Mouse (Mus musculus): Measurements from ENCODE around the gene Mthfd1l. TPM values are rescaled to one million over a fixed set of nuclear protein-coding genes. Genes with fewer than 3 reads are reported as not detected.

Gene Mthfd1l
- polyA plus RNA-seq, 1 experiment from 2014 or later = 18.4 TPM

DNA sequence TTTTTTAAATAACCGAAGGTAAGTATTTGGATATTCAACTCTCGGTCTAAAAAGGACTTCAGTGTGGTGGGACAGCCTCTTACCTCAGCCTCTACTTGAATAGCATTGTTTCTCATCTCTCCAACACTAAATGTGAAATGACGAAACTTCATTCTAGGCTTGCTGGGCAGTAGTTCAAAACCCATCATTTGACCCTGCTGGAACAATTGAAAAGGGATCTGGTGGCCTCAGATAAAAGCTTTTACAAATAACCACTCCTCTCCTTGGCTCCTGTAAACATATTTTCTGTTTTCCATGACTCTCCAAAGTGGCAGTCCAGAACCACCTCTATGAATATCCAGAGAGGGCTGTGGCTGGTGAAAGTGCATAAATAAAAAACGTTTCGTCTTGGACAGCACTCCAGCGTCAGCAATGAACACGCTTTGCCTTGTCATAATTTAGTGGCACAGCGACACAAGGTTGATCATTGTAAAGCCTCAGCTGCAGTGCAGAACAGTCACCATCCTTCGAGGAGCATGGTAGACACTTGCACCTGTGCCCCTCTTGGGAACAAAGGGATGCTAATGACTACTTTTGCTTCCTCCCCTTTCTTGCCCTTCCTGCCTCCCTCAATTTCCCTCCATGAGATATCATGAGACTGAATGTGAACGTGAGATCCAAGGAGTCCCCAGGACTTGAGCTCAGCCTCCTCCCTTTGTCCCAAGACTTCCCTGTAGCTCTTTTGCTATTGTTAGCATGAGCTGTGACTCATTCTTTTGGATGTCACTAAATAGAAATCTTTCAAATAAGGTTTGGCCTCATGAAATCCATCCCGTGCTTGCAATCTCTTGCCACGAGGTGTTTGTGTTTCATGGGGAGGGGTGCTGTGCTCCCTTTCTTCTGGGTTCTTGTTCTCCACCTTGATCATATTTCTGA lies 179.2 kb downstream of the Mthfd1l start:
- no peak for DNase-seq (ENCODE audit: low spot score)

DNA sequence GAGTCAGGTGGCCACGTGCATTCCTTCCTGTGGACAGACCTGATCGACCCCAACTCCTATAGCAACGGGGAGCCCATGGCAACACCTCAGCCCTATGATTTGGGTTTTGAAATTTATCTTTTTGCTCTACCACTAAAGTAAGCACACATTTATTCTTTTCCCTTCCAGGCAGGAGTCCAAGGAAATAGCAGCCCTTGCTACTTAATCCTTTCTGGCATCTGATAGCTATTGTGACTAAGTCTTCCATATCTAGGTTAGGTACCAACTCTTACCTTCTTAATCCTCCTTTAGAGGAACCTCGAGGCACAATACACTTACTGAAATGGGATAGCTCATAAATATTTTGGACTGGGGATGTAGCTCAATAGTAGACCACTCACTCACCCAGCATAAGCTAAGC lies 180.1 kb downstream of the Mthfd1l start:
- no peak for DNase-seq (ENCODE audit: low spot score)

DNA sequence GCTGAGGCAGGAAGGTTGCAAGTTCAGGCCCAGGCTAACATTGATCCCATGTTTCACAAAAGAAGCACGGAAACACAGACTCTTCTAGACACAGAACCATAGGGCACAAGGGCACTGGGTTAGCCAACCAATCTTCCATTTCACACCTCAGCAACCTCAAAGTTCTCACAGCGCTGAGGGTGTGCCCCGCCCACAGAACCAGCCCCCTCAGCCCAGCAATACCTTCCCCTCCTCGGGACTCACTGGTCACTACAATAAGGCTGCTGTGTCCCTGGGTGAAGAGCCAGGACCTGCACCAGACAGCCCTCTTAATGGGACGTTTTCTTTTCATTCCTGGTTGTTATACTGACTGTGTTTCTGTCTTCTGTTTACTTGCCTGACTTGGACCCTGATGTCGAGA lies 181.1 kb downstream of the Mthfd1l start:
- DNase-seq (ENCODE audit: low spot score) = no peak

DNA sequence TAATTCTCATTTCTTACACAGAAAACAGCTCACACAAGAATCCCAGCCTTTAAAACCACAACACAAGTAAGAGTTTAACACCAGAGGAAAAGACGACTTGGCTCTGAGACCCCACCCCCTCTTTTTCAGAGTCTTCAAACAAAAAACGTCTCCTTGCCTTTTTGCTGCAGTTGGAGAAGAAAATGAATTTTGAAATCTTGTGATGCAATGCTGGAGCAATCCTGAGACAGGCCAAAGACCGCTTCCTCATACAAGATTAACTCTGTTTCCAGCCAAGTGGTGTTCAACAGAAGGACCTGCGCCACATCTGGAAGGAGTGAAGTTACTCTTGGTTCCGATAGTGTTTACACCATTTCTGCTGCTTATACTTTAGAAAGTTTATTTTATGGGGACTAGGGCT lies 182.6 kb downstream of the Mthfd1l start:
- DNase-seq (ENCODE audit: low spot score) = peak; percentile 3

DNA sequence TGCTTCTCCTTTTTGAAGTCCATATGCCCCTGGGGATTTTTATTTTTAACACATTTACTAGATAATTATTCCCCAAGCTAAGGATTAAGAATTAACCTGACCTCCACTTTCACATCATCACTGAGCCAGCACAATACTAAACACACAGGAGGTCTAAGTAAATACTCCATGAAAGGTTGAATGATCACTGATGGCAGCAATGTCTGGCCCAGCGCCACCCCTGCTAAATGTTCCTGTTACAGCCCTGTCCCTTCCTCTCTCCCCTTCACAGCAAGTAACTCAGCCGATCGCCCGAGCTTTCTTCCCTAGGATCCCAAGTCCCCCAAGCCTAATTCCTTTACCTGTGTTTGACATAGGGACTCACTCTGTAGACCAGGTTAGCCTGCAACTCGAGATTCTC lies 185.6 kb downstream of the Mthfd1l start:
- no peak for DNase-seq (ENCODE audit: low spot score)

DNA sequence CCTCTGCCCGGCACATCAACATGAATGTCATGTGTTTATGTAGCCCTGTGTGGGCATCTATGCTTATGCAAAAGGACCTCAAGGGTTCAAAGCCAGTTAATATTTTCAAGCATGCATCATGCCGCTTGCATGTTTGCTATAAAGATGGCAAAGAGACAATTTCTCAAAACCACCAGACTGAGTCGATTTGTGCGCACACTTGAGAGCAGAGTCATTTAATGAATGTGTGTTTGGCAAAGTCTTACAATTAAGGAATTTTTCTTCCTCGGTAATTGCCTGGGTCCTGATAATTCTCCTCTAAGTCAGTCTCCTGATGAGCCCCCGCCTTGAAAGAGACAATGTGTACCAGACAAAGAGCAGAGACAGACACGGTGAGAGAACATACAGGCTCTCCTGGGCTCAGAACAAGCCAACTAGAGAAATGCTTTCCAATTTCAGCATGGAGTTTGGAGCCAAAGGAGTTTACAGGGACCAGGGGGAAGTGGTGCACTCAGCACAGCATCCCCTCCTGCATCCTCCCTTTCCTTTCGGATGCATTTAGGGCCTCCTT lies 186.7 kb downstream of the Mthfd1l start:
- no peak for DNase-seq (ENCODE audit: low spot score)

DNA sequence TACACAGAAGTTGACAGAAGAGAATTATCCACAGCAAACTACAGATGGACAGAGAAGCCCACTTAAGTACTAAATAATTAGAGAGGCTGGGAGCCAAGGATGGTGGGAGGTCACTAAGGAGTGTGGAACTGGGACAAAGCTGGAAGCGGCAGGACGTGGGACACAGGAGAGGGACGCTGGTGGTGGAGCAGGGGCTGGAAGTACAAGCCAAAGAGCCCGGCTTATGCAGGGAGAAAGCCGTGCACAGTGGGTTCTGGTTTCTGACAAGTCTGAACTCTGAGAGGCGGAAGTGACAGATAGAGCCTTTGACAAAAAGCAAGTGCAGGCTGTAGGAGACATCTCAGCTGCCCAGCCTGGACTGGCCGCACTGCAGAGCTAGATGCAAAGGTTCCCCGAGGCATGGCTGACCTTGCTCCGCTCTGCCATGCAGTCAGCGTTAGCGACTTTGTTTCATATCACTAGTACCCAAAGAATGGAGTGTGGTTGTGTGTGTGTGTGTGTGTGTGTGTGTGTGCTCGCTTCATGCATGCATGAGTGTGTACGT lies 187.4 kb downstream of the Mthfd1l start:
- DNase-seq (ENCODE audit: low spot score) = no peak

DNA sequence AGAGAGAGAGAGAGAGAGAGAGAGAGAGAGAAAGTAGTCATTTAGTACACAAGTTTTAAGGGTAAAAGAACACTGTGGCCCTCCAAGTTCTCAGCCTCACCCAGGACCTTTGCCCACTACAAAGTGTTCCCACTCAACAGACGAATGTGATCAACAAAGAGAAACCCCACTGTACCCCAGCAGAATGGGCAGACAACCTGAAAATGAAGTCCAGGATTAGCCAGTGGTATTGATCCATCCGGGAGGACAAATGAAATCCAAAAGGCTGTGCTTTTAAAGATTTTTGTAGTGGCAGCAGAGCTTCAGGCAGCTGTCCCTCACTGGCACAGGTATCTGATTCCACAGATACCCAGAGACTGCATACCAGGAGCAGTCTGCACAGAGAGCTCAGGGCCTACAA lies 189.1 kb downstream of the Mthfd1l start:
- DNase-seq (ENCODE audit: low spot score) = no peak

DNA sequence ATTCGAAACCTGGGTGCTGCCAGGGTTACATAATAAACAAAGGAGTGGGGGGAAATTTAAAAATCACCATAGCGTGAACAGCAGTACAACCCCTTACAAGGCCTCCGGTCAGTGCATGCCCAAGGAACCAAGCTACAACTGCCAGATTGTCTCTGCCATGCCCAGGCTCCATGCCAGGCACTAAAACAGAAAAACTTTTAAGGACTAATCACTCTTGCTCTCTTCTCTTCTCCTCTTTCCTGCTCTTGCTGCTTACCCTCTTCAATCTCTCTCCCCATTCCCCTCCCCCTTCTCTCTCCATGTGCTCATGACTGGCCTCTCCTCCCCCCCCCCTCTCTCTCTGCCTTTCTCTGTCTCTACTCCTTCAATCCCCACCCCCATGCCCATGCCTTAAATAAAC lies 190.1 kb downstream of the Mthfd1l start:
- no peak for DNase-seq (ENCODE audit: low spot score)

DNA sequence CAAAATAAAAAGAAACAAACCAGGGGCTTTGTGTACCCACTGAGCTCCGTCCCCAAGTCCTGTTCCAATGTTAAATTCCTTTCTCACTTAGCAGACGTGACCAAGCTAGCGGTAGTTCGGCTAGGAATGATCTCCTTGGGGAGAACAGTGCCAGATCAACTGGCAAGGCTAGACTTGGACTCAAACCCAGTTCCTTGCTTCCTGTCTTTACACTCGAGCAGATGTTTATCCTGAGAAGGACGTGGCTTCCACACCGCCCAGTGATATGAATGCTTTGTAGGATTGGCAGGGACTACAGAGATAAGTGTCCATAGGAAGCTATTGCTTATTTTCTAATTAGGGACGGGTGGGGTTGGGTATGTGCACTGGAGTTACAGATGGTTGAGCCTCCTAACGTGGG lies 191.8 kb downstream of the Mthfd1l start:
- no peak for DNase-seq (ENCODE audit: low spot score)

DNA sequence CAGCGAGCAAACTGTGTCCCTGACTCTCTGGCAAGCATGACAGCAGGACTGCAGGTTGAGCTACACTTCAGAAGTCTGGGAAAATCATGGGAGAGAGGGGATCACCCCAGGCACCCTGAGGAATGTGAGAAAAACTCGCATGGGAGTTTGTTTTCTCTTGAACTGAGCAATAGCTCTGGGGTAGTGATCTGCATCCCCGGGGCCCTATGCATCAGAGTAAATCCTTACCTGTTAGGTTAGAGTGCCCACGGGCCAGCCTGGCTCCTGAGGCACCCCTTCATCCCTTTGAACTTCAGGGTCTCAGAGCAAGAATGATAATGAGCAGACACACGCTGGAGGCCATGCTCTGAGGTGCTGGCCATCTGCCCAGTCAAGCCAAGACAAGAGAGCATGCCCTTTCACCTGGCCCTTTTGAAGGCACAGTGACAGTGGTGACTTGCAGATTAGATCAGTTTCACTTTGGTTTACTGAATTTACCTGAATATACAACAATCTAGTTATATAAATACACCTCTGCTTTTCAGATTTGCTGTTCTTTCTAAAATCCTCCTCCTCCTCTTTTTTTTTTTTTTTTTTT lies 195.4 kb downstream of the Mthfd1l start:
- DNase-seq (ENCODE audit: low spot score) = no peak

DNA sequence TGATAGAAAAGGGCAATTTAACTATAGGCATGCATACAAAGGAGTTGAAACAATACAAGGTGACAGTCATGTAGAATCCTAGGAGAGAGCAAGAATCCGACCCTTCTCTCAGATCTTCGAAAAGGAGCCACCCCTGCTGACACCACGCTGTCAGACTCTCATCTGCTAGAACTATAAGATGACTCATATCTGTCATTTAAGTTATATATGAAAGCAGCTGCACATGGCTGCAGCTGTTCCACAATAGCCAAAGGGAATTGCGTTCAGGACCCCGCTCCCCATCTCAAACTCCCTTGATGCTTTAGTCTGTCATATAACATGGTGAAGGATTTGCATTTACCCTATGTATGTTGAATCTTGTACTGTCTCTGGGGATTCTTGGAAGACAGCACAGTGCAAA lies 201.3 kb downstream of the Mthfd1l start:
- no peak for DNase-seq (ENCODE audit: low spot score)

DNA sequence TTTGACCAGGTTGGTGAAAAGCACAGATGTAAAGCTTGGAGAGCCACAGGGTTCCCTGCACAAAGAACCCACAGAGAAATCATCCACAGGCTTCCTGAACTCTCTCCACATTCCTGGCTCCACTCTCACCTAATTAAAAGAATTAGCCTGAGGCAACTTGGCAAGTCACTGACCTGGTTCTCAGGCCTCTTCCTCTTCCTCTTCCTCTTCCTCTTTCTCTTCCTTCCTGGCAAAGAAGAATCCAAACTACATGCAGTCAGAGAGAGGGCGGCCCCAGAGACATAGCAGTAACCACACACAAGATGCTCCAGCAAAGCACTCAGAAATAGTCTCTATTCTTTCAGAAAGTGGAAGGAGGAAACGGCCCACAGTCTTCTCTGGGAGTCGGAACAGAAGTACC lies 201.8 kb downstream of the Mthfd1l start:
- no peak for DNase-seq (ENCODE audit: low spot score)

DNA sequence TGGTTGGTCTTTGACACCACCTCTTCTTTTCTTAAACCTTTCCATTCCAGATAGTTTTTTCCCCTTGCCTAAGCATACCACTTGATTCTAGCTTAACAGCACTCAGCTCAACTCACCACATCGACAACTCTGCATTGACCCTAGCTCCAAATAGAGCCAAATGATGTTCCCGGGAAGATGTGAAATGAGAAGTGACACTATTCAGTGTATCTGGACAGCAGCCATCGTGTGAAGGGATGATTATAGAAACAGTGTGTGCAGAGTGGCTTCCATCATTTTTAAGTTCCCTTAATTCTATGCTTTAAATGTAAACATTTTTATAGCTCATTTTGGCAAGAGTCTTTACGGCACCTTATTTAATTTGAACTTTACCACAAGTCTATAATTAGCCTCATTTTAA lies 204.4 kb downstream of the Mthfd1l start:
- DNase-seq (ENCODE audit: low spot score) = no peak

DNA sequence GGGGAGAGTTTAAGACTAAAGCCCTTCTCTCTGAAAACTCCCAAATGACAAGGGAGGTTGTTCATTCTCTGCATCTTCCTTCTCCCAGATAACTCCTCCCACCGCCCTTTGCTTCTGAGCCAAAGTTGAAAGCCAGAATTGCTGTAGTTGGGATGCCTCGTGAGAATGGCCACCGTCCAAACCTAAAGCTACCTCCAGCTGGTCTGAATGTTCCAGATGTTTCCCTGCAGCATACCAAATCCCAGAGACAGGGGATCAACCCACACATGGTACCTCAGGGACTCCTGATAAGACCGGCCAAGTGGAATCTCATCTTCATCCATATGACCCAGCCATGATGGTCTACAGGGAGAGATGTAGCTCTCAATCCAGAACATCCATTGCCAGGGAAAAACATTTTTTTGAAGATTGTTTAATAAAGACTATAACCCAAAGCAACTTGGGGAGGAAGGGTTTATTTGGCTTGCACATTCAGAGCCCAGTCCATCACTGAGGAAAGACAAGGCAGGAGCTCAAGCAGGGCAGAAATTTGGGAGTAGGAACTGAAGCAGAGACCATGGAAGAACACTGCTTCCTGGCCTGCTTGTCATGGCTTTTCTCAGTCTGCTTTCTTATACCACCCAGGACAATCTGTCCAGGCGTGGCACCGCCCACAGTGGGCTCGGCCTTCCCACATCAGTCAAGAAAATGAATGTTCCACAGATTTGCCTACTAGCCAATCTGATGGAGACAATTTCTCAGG lies 206.3 kb downstream of the Mthfd1l start:
- no peak for DNase-seq (ENCODE audit: low spot score)

DNA sequence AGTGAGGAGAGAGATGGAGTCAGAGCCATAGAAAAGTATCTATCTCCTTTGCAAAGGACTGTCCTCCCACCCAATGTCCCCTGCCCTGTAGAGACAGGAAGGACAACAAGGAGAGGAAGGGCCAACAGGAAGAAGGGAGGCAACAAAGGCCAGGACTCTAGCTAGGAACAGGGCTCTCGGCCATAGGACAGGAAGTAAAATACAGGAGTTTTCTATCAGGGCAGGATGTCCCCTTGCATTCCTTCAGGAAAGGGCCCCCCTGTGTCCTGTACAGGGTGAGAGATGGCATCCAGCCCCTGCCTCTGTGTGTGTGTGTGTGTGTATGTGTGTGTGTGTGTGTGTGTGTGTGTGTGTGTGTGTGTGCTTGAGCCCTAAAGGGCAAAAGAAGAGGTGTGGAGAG lies 209.0 kb downstream of the Mthfd1l start:
- DNase-seq (ENCODE audit: low spot score) = no peak

DNA sequence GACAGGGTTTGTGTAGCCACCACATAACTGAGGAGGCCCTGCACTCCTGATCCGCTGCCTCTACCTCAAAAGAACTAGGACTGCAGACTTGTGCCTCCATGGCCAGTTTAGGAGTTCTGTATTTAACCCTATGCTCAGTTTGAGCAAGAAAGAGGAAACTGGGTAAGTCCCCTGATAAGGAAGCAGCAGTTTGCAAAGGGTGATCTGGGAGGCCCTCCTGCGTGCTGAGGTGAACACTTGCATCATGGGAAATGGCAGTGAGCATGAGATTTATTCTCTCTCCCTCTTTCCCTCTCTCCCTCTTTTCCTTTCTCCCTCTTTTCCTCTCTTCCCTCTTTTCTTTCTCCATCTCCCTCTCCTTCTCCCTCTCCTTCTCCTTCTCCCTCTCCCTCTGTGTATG lies 209.5 kb downstream of the Mthfd1l start:
- DNase-seq (ENCODE audit: low spot score) = no peak

DNA sequence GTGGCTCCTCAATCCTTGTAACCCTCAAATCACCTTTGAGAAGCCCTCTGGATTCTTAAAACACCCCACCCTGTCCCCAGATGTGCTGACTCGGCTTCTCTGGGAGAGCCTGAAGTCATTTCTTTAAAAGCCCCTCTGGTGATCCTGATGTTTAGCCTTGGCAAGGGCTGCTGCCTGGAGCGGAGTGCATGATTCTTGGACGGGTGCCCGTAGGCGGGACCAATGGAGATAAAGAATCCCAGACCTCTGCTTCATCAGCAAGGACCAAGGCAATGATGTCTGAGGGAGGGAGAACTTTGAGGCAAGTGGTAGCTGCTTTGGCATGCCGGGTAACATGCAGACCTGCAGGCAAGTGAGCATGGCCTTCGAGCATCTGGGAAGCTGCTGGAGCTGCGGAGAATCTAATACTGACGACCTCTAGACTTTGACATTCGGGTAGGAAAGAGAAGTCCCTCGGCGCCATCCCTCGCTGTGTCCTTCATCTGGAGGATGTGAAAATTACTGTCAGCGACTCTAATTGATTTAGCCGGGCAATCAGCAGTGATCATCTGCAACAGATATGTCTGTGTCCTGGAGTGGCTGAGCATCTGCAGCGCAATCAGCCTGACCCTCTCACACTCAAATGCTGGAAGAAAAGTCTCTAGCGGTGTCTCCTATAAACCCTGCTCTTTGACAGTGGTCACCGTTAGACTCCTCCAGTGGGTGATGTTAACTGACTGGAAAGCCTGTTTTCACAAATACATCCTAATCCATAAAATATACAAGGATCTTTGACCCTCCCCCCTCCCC lies 215.9 kb downstream of the Mthfd1l start:
- no peak for DNase-seq (ENCODE audit: low spot score)

DNA sequence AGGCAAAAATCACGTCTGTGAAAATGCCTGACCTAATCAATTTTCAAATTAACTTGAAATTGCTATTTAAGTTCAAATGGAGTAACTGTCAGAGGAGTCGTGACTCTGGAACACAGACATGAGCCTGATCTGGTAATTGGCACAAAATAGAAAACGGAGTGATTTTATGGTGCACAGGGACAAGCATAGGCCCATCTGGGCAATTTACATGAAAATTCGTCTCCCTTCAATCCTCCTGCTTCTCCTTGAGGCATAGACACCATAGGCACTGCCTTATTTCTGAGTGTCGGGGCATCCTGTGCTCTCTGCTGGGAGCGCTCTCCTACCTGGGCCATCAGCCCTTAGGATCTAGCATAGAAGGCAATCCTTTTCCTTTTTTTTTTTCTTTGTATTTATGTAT lies 216.5 kb downstream of the Mthfd1l start:
- no peak for DNase-seq (ENCODE audit: low spot score)

DNA sequence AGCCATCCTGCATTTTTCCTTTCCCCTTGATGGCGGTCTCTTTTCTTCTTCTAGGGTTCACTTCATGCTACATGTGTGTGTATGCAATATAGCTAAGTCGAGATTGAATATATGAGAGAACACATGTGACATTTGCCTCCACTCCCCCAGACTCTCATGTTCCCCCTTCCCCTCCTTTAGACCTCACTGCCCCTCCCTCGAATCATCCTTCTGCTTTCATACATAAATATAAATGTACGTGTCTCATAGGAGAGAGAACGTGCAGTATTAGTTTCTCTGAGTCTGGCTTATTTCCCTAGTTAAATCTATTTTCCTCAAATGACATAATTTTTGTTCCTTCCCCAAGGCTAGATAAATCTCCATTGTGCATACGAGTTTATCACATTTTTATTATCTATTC lies 226.1 kb downstream of the Mthfd1l start:
- no peak for DNase-seq (ENCODE audit: low spot score)

DNA sequence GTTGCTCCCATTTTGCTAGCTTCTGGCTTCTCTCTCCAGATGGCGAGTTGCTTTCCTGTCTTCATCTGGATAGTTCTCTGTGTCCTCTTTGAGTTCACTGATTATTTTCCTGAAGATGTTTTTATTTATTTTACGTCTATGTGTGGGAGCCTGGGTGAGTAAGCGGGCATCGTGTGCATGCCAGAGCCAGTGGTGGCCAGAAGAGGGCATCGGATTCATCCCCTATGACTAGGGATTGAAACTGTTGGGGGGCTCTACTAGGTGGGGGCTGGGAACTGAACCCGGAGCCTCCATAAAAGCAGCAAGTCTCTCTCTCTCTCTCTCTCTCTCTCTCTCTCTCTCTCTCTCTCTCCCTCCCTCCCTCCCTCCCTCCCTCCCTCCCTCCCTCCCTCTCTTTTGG lies 227.0 kb downstream of the Mthfd1l start:
- no peak for DNase-seq (ENCODE audit: low spot score)
